Mouse (Mus musculus) heart, embryonic 12.5 days (tissue): Measurements from ENCODE around the gene Il22ra2. TPM values are rescaled to one million over a fixed set of nuclear protein-coding genes. Genes with fewer than 3 reads are reported as not detected.
A peak's percentile ranks its signal among the peaks of the same experiment; 100 is the strongest.
"Not testable (repeated sequence)": the region's sequence is repeated elsewhere in the genome, so short reads cannot be mapped to it uniquely, and the experiment has no call there.

Source experiments
- ATAC-seq: fragments of 200-750 bp; cut with Nextera tagmentation; 2 replicates; pipeline ENCODE4 v1.8.0; 2017; ENCODE audit warnings: moderate TSS enrichment, moderate library complexity; ENCODE audit not compliant: insufficient number of reproducible peaks, low FRiP score
- H3K27ac ChIP-seq: fragments of 300-500 bp; sonication (generic); 2 replicates; pipeline ENCODE4 v1.5.1; 2016; ENCODE audit warnings: mild to moderate bottlenecking, moderate library complexity; ENCODE audit not compliant: poor library complexity, severe bottlenecking
- H3K27me3 ChIP-seq: fragments of 300-500 bp; sonication (generic); replicated peaks from 2 replicates; pipeline ENCODE4 v1.6.1; 2016; ENCODE audit warnings: mild to moderate bottlenecking, moderate library complexity
- H3K36me3 ChIP-seq: fragments of 300-500 bp; sonication (generic); 2 replicates; pipeline ENCODE4 v1.6.1; 2016; ENCODE audit warnings: mild to moderate bottlenecking, moderate library complexity
- H3K4me1 ChIP-seq: fragments of 300-500 bp; sonication (generic); replicated peaks from 2 replicates; pipeline ENCODE4 v1.6.1; 2016; ENCODE audit warnings: mild to moderate bottlenecking
- H3K4me2 ChIP-seq: fragments of 300-500 bp; sonication (generic); 2 replicates; pipeline ENCODE4 v1.6.1; 2016; ENCODE audit warnings: mild to moderate bottlenecking, moderate library complexity
- H3K4me3 ChIP-seq: fragments of 300-500 bp; sonication (generic); 2 replicates; pipeline ENCODE4 v1.5.1; 2016; ENCODE audit warnings: mild to moderate bottlenecking
- H3K9ac ChIP-seq: fragments of 300-500 bp; sonication (generic); 2 replicates; pipeline ENCODE4 v1.6.1; 2016; ENCODE audit warnings: mild to moderate bottlenecking, moderate library complexity
- H3K9me3 ChIP-seq: fragments of 300-500 bp; sonication (generic); replicated peaks from 2 replicates; pipeline ENCODE4 v1.6.1; 2016; ENCODE audit warnings: mild to moderate bottlenecking, moderate library complexity
- WGBS: fragments of 180-500 bp; shearing (Covaris S2); methylation state at CpG from one replicate; pipeline ENCODE4 v1.1.7; 2016; 5-methylcytosine and 5-hydroxymethylcytosine counted together
- polyA plus RNA-seq: library from polyadenylated mRNA; unstranded; fragments of >200 nt; fragmentation: Nextera tagmentation; extraction: Ambion mirVana; gene quantifications from 2 replicates; pipeline ENCODE4 v1.2.1, GENCODE M21; 2016

The Il22ra2 gene
- polyA plus RNA-seq, 1 experiment from 2014 or later, result not detected

DNA sequence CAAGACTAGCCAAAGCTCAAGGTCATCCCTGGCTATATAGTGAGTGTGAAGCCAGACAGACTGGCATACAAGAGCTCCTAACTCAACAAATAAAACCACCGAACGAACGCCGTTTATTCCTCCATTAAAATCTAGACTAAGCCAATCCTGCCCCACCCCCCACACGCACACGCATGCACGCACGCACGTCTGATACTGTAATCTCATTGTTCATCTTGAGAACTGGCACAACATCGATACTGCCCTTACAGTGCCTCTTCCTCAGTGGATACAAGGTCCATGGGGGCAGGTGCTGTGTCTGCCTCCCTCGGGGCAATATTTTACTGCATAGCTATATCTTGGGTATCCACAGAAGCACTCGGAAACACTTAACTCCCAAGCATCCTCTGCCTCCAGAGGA, 32.2 kb upstream of the Il22ra2 start:
- 83% methylated on average over 12 of the region's 12 CpGs for WGBS
- no peak overlapping the region for H3K4me3 ChIP-seq
- H3K4me1 ChIP-seq, result peaks cover 19% of the 10 kb centered on the region

DNA sequence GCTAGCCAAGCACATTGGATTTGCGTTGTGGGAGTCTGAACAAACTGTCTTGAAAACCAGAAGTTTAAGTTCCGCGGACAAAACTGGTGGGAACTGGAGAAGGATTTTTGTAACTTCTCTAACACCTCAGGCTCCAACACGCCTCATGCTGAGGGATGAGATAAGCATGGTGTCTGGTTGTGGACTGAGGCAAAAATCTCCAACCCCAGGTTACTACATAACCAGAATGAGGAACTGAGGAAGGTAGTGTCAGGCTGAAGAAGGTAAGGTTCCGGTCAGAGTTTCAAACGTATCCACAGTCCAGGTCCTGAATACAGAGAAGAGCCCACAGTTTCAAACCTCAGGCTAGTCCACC, 30.5 kb upstream of the Il22ra2 start:
- Histone ChIP-seq H3K27ac (peak overlapping the region; percentile 16), H3K4me3 (peak overlapping the region; percentile 63), H3K9me3 (no peaks in the 10 kb centered on the region), H3K36me3 (no peaks in the 10 kb centered on the region), H3K27me3 (no peaks in the 10 kb centered on the region), H3K9ac (no peak overlapping the region), H3K4me1 (peaks cover 25% of the 10 kb centered on the region), H3K4me2 (peak overlapping the region; percentile 83)
- ATAC-seq, result peak; percentile 10; the same call in 1 of the 2 replicates
- WGBS, result 21% methylated on average over 6 of the region's 6 CpGs

More for the DNA sequence above, 32.2 kb upstream of the Il22ra2 start:
- Histone ChIP-seq H3K27me3 (no peaks in the 10 kb centered on the region), H3K27ac (no peak overlapping the region), H3K9me3 (no peaks in the 10 kb centered on the region), H3K9ac (no peak overlapping the region), H3K36me3 (no peaks in the 10 kb centered on the region), H3K4me2 (no peak overlapping the region)
- ATAC-seq, result no peak

DNA sequence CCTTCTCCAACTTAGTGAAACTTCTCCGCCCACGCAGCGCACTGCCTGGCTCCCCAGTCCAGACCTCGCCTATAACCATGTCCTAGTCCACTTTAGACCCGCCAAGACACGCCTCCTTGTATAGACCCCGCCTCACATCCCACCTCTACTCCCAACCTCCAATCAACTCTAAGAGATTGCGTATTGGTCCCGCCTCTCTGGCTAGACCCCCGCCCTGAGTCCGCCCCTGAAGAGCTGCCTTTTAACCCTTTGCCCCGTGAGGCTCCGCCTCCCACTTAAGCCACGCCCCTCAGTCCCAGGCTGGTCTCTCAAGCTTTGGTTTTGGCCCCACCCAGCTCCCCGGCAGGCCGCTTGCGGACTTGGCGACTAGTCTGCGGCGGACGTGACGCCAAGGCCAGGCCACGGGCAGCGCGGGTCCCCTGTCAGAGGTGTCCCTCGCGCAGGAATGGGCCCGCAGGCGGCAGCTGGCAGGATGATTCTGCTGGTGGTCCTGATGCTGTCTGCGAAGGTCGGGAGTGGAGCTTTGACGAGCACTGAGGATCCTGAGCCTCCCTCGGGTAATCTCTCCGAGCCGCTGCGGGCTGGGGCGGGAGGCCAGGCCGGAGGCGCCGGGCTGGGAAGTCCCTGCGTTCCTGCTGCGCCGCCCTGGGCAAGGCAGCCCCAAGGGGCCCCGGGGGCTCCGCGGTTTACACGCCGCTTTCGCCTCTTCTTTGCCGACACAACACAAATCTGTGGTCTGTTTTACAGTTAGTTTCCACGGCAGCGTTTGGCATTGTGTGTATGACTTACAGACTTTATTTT, 30.0 kb upstream of the Il22ra2 start, which contains the start of gene Ifngr1:
Gene Ifngr1, plus strand, starts transcription at position 309 of the 801 bp plus-strand sequence.
- Histone ChIP-seq H3K36me3 (no peaks in the 10 kb centered on the region), H3K27ac (peak within 1 kb of the TSS; percentile 74), H3K27me3 (no peaks in the 10 kb centered on the region), H3K4me2 (peak within 1 kb of the TSS; percentile 83), H3K9ac (peak within 1 kb of the TSS; percentile 82), H3K4me1 (peaks cover 31% of the 10 kb centered on the region), H3K9me3 (no peaks in the 10 kb centered on the region), H3K4me3 (peak within 1 kb of the TSS; percentile 63)
- ATAC-seq, result peak; percentile 100
- WGBS, result under 1% methylated on average over 52 of the region's 52 CpGs

DNA sequence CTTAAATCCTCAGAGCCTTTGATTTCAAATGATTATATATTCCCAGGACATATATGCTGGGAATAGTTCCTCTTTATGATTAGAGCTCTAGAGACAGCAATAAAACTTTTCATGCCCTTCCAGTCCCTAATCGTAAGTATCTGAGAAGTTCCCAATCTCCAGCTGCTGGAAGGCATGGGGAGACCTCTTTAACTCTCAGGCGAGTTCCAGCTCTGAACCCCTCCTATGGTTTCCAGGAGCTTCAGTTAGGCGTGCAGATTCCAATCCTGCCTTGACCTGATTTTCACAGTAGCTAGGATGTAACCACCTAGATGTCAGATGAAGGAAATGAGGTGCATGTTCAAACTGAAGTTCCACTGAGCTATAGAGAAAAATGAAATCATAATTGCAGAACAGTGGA, 29.2 kb upstream of the Il22ra2 start:
- H3K36me3 ChIP-seq, result 0 out of 2 replicates have a peak, but pooled peaks cover 4% of the 10 kb centered on the region
- no peak overlapping the region for H3K27ac ChIP-seq
- H3K9ac ChIP-seq, result peak overlapping the region; percentile 82
- no peaks in the 10 kb centered on the region for H3K27me3 ChIP-seq
- peaks cover 33% of the 10 kb centered on the region for H3K4me1 ChIP-seq
- H3K4me2 ChIP-seq, result peak overlapping the region; percentile 83
- peak overlapping the region; percentile 63 for H3K4me3 ChIP-seq
- WGBS, result 5% methylated on average over 3 of the region's 3 CpGs
- H3K9me3 ChIP-seq, result no peaks in the 10 kb centered on the region
- ATAC-seq, result no peak

- Histone ChIP-seq H3K4me2 (no peak overlapping the region), H3K36me3 (peaks cover 10% of the 10 kb centered on the region), H3K9me3 (no peaks in the 10 kb centered on the region), H3K27me3 (no peaks in the 10 kb centered on the region), H3K27ac (no peak overlapping the region), H3K4me1 (peaks cover 33% of the 10 kb centered on the region), H3K4me3 (no peak overlapping the region), H3K9ac (no peak overlapping the region)
- WGBS, result 84% methylated on average over 3 of the region's 3 CpGs
- no peak for ATAC-seq
Observed at GRCm38 (mm10) chr10:19593296-19593695, 28.5 kb upstream of the Il22ra2 start.

GRCm38 (mm10) chr10:19594201-19594905, 27.4 kb upstream of the Il22ra2 start:
- ATAC-seq, result no peak
- H3K4me3 ChIP-seq, result no peak overlapping the region
- 86% methylated on average over 3 of the region's 3 CpGs for WGBS
- no peaks in the 10 kb centered on the region for H3K27me3 ChIP-seq
- no peak overlapping the region for H3K9ac ChIP-seq
- no peak overlapping the region for H3K4me2 ChIP-seq
- no peak overlapping the region for H3K27ac ChIP-seq
- peaks cover 21% of the 10 kb centered on the region for H3K36me3 ChIP-seq
- H3K9me3 ChIP-seq, result no peaks in the 10 kb centered on the region
- H3K4me1 ChIP-seq, result peaks cover 33% of the 10 kb centered on the region

- H3K27me3 ChIP-seq, result no peaks in the 10 kb centered on the region
- no peak for ATAC-seq
- H3K9me3 ChIP-seq, result peaks cover 3% of the 10 kb centered on the region; the same call in 1 of the 2 replicates
- H3K9ac ChIP-seq, result no peak overlapping the region
- 55% methylated on average over 4 of the region's 4 CpGs for WGBS
- H3K4me1 ChIP-seq, result peaks cover 30% of the 10 kb centered on the region
- peaks cover 33% of the 10 kb centered on the region for H3K36me3 ChIP-seq
- H3K4me3 ChIP-seq, result no peak overlapping the region
- H3K4me2 ChIP-seq, result no peak overlapping the region
- no peak overlapping the region for H3K27ac ChIP-seq
Observed at GRCm38 (mm10) chr10:19596866-19597265, 24.9 kb upstream of the Il22ra2 start.

GRCm38 (mm10) chr10:19598091-19598490, 23.7 kb upstream of the Il22ra2 start:
- no peak for ATAC-seq
- H3K27ac ChIP-seq, result no peak overlapping the region
- 86% methylated on average over 11 of the region's 11 CpGs for WGBS
- H3K4me1 ChIP-seq, result peaks cover 28% of the 10 kb centered on the region
- peaks cover 44% of the 10 kb centered on the region for H3K36me3 ChIP-seq
- H3K4me3 ChIP-seq, result no peak overlapping the region
- H3K9me3 ChIP-seq, result peaks cover 3% of the 10 kb centered on the region; the same call in 1 of the 2 replicates
- no peak overlapping the region for H3K4me2 ChIP-seq
- no peak overlapping the region for H3K9ac ChIP-seq
- no peaks in the 10 kb centered on the region for H3K27me3 ChIP-seq

DNA sequence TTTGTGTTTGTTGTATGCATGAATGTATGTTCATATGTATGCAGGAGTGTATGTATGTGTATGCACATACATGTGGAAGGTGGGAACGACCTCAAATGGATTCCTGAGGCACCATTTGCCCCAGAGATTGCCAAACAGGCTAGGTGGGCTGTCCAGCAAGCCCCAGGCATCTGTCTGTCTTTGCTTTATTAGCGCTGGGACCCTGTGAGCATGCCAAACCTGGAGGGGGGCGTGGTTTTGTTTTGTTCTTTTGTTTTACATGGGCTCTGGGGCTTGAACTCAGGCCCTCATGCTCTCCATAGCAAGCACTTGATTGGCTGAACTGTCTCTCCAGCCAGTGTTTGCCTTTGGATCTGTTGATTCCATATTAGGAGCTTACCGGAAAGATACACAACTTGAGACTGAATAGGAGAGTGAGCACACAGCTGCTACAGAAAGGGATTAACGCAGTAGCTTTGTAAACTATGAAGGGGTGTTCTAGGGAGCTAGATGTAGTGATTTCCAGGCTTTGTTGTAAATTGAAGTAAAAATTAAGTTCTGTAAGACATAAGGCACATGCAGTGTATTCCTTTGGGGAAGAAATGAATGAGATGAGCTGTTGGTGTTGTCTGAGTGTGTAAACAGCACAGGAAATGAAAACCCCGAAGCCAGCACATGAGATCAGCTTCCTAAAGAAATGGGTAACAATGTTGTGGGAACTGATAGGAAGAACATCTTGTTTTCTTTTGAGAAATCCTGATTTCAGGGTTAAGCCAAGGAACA, 22.3 kb upstream of the Il22ra2 start:
- H3K27ac ChIP-seq, result no peak overlapping the region
- no peak overlapping the region for H3K4me3 ChIP-seq
- H3K36me3 ChIP-seq, result peaks cover 57% of the 10 kb centered on the region
- 73% methylated on average over 6 of the region's 6 CpGs for WGBS
- H3K9me3 ChIP-seq, result peaks cover 3% of the 10 kb centered on the region; the same call in 1 of the 2 replicates
- H3K4me2 ChIP-seq, result no peak overlapping the region
- no peak for ATAC-seq
- peaks cover 15% of the 10 kb centered on the region for H3K4me1 ChIP-seq
- no peaks in the 10 kb centered on the region for H3K27me3 ChIP-seq
- H3K9ac ChIP-seq, result no peak overlapping the region

GRCm38 (mm10) chr10:19600093-19600420, 21.7 kb upstream of the Il22ra2 start:
- Histone ChIP-seq H3K4me1 (peaks cover 12% of the 10 kb centered on the region), H3K36me3 (peaks cover 62% of the 10 kb centered on the region), H3K27me3 (no peaks in the 10 kb centered on the region), H3K4me2 (no peak overlapping the region), H3K27ac (no peak overlapping the region), H3K9ac (no peak overlapping the region), H3K9me3 (peaks cover 3% of the 10 kb centered on the region; the same call in 1 of the 2 replicates), H3K4me3 (no peak overlapping the region)
- ATAC-seq, result no peak
- WGBS, result 87% methylated on average over 3 of the region's 3 CpGs

GRCm38 (mm10) chr10:19601502-19601901, 20.3 kb upstream of the Il22ra2 start:
- not testable (repeated sequence) for H3K9ac ChIP-seq, H3K4me1 ChIP-seq, H3K27ac ChIP-seq, H3K27me3 ChIP-seq, H3K4me2 ChIP-seq, H3K4me3 ChIP-seq, ATAC-seq, H3K9me3 ChIP-seq
- peaks cover 77% of the 10 kb centered on the region for H3K36me3 ChIP-seq
- 38% methylated on average over 1 of the region's 1 CpGs for WGBS
